Mouse (Mus musculus) kidney, postnatal 10 days (tissue): ENCODE results near the gene Gm20479.

Experiments used
- DNase-seq: peaks from one replicate; pipeline ENCODE4 v3.0.0; 2021; ENCODE audit warnings: mixed read lengths

Gene Gm20479

GRCm38 (mm10) chr7:27356861-27357594 lies at the start of gene Gm20479:
TSS of gene Gm20479 (minus strand) at chr7:27357419.
- peak; percentile 74 for DNase-seq

GRCm38 (mm10) chr7:27406481-27406880 lies 49.3 kb upstream of the Gm20479 start:
- DNase-seq, result no peak

DNA sequence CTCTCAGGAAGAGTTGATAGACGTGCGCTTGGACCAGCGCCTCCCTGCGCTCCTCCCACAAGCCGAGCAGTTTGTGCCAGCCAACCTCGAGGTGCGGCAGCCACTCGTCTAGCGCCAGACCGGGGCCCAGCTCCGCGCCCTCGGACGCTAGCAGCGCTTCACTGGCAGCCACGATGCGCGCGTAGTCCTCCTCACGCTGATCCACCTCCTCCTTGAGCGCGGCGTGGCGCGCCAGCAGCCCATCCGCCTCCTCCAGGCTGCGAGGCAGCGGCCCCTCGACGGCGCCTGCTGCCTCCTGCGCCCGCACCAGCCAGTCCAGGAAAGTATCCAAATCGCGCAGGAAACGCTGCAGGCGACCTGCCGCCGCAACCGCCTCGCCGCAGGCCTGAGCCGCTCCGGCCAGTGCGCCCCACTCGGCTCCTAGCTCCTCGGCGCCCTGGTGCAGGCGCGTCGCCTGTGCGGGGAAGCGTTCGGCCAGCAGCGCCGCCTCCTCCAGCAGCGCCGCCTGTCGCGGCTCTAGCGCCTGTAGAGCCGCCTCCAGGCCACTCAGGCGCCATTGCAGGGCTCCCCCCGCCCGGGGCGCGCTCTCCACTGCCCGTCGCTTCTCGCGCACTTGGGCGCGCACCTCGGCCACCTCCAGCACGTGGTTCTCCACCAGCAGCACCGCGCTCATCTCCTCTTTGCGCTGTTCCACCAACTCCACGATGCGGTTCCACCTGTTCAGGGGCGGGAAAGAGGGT lies 47.2 kb upstream of the Gm20479 start:
- DNase-seq, result peak; percentile 17

DNA sequence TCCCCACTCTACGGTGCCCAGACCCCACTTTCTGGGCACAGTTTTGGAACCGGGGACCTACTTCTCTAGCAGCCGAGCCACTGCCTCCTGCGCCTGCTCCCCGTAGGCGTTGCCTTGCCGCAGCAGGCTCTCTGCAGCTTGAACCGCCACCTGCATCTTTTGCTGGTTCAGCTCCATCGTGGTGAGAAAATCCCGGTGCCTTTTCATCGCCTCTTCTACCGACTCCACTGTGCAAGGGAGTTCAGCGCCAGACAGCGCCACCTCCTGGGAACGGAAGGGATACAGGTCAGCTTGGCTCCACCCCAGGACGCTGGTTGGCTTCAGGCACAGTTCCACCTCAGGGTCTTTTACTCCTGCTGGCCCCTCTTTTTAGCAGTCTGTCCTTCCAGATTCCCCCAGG lies 45.5 kb upstream of the Gm20479 start:
- DNase-seq, result peak; percentile 74

DNA sequence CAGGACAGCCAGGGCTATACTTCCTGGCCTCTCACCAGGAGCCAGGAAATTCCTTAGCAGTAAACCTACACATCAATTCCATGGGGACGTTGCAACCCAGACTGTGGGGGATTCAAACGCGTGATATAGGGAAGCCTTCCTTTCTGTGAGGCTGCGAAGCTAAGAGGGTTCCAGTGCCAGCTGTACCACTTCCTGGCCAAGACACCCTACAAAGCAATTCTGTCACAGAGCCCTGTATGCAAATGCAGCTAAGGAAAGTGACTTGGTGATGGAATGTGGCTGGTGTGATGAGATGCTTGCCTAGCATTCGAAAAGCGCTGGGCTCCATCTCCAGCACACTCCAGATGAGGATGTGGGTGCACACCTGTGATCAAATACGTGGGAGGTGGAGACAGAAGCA lies 43.3 kb upstream of the Gm20479 start:
- DNase-seq, result no peak

- peak; percentile 57 for DNase-seq
Observed at GRCm38 (mm10) chr7:27397048-27397949, 40.1 kb upstream of the Gm20479 start.

GRCm38 (mm10) chr7:27396184-27397047 lies 39.2 kb upstream of the Gm20479 start:
- peak; percentile 75 for DNase-seq

- no peak for DNase-seq
Observed at GRCm38 (mm10) chr7:27395521-27396183, 38.4 kb upstream of the Gm20479 start.

- no peak for DNase-seq
Observed at GRCm38 (mm10) chr7:27391416-27391815, 34.2 kb upstream of the Gm20479 start.

- DNase-seq, result no peak
Observed at GRCm38 (mm10) chr7:27389213-27389612, 32.0 kb upstream of the Gm20479 start.

DNA sequence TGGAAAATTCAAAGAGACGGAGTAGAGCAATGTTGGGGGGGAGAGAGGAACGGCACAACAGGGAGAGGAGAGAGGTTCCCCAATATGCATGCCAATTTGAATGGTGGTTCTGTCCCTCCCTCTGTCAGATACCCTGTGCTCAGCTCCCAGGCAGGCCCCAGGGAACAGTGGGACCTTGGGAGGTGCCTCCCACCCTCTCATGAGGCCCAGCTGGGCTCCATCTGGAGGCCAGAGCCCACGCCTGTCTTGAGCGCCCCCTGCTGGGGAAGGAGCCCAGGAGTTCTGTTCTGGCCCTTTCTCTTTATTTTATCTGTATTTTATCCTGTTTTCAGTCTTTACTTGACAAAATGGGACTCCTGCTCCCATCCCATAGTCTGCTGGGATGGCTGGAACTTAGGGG lies 27.5 kb upstream of the Gm20479 start:
- peak; percentile 87 for DNase-seq

DNA sequence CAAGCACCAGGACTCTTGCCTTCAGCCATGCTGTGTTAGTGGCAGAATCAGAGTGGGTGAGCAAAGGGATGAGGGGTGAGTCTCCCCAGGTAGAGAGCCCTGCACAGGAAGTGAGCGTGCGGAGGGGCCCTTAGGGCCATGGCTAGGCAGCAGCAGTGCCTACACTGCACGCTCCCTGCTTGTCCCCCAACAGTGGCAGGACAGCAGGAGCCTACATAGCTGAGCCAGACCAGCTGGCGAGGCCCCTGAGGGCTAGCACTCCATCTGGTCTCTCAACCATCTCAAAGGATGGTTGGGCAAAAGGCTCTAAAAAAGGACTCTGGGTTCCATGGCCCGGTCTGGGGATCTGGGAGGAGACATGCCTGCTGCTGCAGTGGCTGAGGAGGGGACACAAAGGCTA lies 26.9 kb upstream of the Gm20479 start:
- no peak for DNase-seq

DNA sequence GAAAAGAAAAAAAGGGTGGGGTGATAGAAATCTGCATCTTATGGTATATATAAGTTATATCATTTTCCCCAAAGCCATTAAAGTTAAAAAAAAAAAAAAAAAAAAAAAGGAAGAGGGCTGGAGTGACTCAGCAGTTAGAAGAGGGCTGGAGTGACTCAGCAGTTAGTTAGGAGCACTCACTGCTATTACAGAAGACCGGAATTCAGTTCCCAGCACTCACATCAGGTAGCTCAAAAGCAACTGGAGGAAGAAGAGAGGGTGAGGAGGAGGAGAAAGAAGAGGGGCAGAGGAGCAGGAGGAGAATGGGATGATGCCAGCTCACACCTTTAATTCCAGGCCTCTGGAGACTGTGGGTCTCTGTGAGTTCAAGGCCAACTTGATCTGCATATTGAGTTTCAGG lies 26.0 kb upstream of the Gm20479 start:
- DNase-seq, result no peak

DNA sequence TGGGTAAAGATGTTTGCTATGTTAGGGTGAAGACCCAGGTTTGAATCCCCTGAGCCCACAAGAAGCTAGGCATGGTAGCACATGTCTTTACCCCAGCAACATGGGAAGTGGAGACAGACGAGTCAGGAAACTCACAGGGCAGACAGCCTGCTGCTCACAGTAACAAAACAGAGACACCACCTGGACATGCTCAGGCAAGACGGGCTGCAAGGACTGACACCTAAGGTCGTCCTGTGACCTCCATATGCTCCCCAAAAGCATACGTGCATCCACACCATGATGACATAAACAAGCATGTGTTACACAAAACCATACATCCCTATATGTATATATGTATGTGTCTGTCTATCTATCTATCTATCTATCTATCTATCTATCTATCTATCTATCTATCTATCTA lies 24.3 kb upstream of the Gm20479 start:
- no peak for DNase-seq

DNA sequence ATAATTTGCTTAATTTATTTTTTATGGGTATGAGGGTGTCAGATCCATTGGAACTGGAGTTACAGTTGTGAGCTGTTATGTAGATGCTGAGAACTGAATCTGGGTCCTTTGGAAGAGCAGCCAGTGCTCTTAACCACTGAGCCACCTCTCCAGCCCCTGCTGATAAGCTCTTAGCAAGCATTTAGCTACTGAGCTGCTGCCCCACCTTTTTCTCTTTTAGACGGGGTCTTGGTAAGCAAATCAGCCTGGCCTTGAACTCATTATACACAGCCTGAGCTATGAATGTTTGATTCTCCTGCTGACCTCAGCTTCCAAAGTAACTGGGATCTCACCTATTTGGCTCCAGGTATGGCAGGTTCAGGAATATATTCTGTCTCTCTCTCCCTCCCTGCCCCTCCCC lies 23.8 kb upstream of the Gm20479 start:
- DNase-seq, result no peak

DNA sequence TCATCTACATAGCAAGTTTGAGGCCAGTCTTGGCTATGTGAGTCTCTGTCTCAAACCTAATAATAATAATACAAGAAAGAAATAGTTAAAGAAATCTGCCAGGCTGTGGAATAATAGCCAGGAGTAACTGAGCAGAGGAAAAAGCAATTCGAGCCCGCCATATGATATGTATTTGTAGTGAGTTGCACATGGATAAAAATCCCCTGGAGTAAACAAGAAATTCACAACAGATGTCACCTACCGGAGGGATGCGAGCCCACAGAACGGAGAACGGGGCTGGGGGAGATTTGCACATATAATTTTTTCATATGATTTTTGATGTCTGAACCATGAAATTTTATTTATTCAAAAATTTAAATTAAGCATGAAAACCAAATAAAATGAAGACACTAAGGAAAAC lies 22.6 kb upstream of the Gm20479 start:
- DNase-seq, result no peak

GRCm38 (mm10) chr7:27378431-27378830 lies 21.2 kb upstream of the Gm20479 start:
- DNase-seq, result peak; percentile 62

- DNase-seq, result no peak
Observed at GRCm38 (mm10) chr7:27375274-27375673, 18.1 kb upstream of the Gm20479 start.

GRCm38 (mm10) chr7:27371715-27372462 lies 14.7 kb upstream of the Gm20479 start:
- no peak for DNase-seq

DNA sequence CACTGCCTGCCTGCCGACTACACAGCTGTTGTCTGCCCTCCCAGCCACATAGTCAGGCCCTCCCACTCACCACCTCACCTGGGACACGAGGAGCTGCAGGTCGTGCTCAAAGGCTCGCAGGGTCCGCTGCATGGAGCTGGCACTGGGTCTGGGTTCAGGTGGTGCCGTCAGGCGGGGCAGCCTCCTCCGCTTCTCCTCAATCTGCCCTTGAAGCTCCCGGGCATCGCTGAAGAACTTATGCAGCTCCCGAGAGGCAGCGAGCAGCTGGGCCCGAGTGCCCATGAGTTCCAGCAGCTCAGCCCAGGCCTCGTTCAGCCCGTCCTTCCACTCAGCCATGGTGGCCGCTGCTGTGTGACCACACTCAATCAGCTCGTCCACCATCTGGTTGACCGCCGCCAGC lies 11.9 kb upstream of the Gm20479 start:
- DNase-seq, result no peak

GRCm38 (mm10) chr7:27367976-27368375 lies 10.8 kb upstream of the Gm20479 start:
- no peak for DNase-seq
